26 mouse cellular contexts compared by ENCODE assay signal in genomic region chr5:151733991-151734390, GRCm38 (mm10).
DNase-seq lines count a peak whose midpoint lies in the region; ATAC-seq and TF ChIP-seq lines count a peak whose summit lies in the region.
"Had no signal": no experiment of that assay in that cellular context is flagged by ENCODE, and none has a peak within 500 bp of the region (broad histone marks: within the 10 kb centered on the region; RNA-seq: fewer than 3 reads in every experiment).

No protein-coding gene starts in this region.

- no peak overlapping the region for H3K4me2 ChIP-seq in hindbrain, embryonic 14.5 days (replicated peaks)
- no peak overlapping the region for H3K4me2 ChIP-seq in hindbrain, embryonic 13.5 days
- H3K4me2 ChIP-seq: forebrain, embryonic 13.5 days; limb, embryonic 13.5 days had no signal

- no peak for ATAC-seq in hindbrain, embryonic 14.5 days (ENCODE audit: low FRiP score)
- ATAC-seq in hindbrain, embryonic 13.5 days (ENCODE audit: low FRiP score): no peak
- 0 out of 2 replicates have a peak, but pooled peaks have one; percentile 22 for ATAC-seq in G1E (ENCODE audit: extremely low read depth, insufficient number of reproducible peaks, low FRiP score, poor library complexity, severe bottlenecking)
- 0 out of 2 replicates have a peak, but pooled peaks have one; percentile 35 for ATAC-seq in granulocyte monocyte progenitor cell, adult 5-6 weeks (replicated peaks; ENCODE audit: poor library complexity, severe bottlenecking)
- no peak for ATAC-seq in erythroid progenitor cell, adult 5-6 weeks (replicated peaks; ENCODE audit: low FRiP score, poor library complexity, severe bottlenecking)
- ATAC-seq: forebrain, embryonic 13.5 days; inflammation-experienced regulatory T-cells, adult 6 months; midbrain, embryonic 16.5 days had no signal

- H3K27me3 ChIP-seq in hindbrain, embryonic 14.5 days (ENCODE audit: control insufficient read depth, insufficient read depth, low read length): no peaks in the 10 kb centered on the region
- no peaks in the 10 kb centered on the region for H3K27me3 ChIP-seq in hindbrain, embryonic 13.5 days
- H3K27me3 ChIP-seq in G1E (ENCODE audit: insufficient read depth, low read length): no peaks in the 10 kb centered on the region
- H3K27me3 ChIP-seq: forebrain, embryonic 13.5 days; limb, embryonic 13.5 days had no signal

- no peaks in the 10 kb centered on the region for H3K4me1 ChIP-seq in hindbrain, embryonic 14.5 days (replicated peaks; ENCODE audit: control insufficient read depth, insufficient read depth, low read length)
- no peaks in the 10 kb centered on the region for H3K4me1 ChIP-seq in hindbrain, embryonic 13.5 days (replicated peaks)
- peaks cover 8% of the 10 kb centered on the region for H3K4me1 ChIP-seq in G1E (ENCODE audit: insufficient read depth, low read depth, low read length)
- H3K4me1 ChIP-seq: forebrain, embryonic 13.5 days; limb, embryonic 13.5 days had no signal

- no peak for TF ChIP-seq CTCF in G1E (IDR thresholded peaks at IDR 0.05; ENCODE audit: low read depth, low read length)

- no peak overlapping the region for H3K4me3 ChIP-seq in hindbrain, embryonic 14.5 days (replicated peaks; ENCODE audit: low read length)
- H3K4me3 ChIP-seq in hindbrain, embryonic 13.5 days: no peak overlapping the region
- H3K4me3 ChIP-seq in G1E (ENCODE audit: low read depth, low read length): no peak overlapping the region
- H3K4me3 ChIP-seq: forebrain, embryonic 13.5 days; heart, adult 2 months; limb, embryonic 13.5 days; megakaryocyte, embryonic 14.5 days had no signal

- H3K9ac ChIP-seq in hindbrain, embryonic 14.5 days: no peak overlapping the region
- no peak overlapping the region for H3K9ac ChIP-seq in hindbrain, embryonic 13.5 days
- H3K9ac ChIP-seq: forebrain, embryonic 13.5 days; limb, embryonic 13.5 days; liver, embryonic 14.5 days had no signal

- peak; percentile 25 for DNase-seq in hindbrain, embryonic 14.5 days (ENCODE audit: low spot score)
- DNase-seq in G1E (ENCODE audit: low spot score): no peak
- peak; percentile 12 for DNase-seq in retina, postnatal 1 day
- DNase-seq in layer of hippocampus, postnatal 25 days (ENCODE audit: extremely low spot score in 1 of 2, low spot score in 1 of 2): no peak
- DNase-seq in thymus, postnatal 14 days: no peak
- DNase-seq: adrenal gland, postnatal 36 days; cerebellum, adult 18-20 months; cerebellum, postnatal 25 days; gastrocnemius, postnatal 14 days; heart, adult 2 months; heart, postnatal 36 days; kidney, adult 2 months; kidney, postnatal 36 days; layer of hippocampus, adult 9-11 months; lung, postnatal 14 days; right cerebral cortex, postnatal 4 days; thymus, postnatal 25 days had no signal

- WGBS in hindbrain, embryonic 14.5 days: 72% methylated on average over 1 of the region's 1 CpGs
- 65% methylated on average over 1 of the region's 1 CpGs for WGBS in hindbrain, embryonic 13.5 days

- H3K36me3 ChIP-seq in hindbrain, embryonic 14.5 days (replicated peaks; ENCODE audit: control insufficient read depth, insufficient read depth): no peaks in the 10 kb centered on the region
- H3K36me3 ChIP-seq in hindbrain, embryonic 13.5 days: no peaks in the 10 kb centered on the region
- H3K36me3 ChIP-seq in G1E (replicated peaks): no peaks in the 10 kb centered on the region
- H3K36me3 ChIP-seq: limb, embryonic 13.5 days had no signal

- no peak overlapping the region for H3K27ac ChIP-seq in hindbrain, embryonic 14.5 days
- no peak overlapping the region for H3K27ac ChIP-seq in hindbrain, embryonic 13.5 days
- H3K27ac ChIP-seq: forebrain, embryonic 13.5 days; heart, adult 2 months; limb, embryonic 13.5 days; liver, embryonic 14.5 days had no signal

- no peaks in the 10 kb centered on the region for H3K9me3 ChIP-seq in hindbrain, embryonic 14.5 days (ENCODE audit: control insufficient read depth, low read length)
- no peaks in the 10 kb centered on the region for H3K9me3 ChIP-seq in hindbrain, embryonic 13.5 days
- H3K9me3 ChIP-seq in G1E (replicated peaks): no peaks in the 10 kb centered on the region
- H3K9me3 ChIP-seq: forebrain, embryonic 13.5 days; limb, embryonic 13.5 days had no signal

Comparison
In these comparisons a context has a peak if more than half of its experiments do, and no peak if none do; other contexts are left out.
1. ATAC-seq: peak in G1E (single experiment) and granulocyte monocyte progenitor cell, adult 5-6 weeks (single experiment); none in hindbrain, embryonic 14.5 days (single experiment), hindbrain, embryonic 13.5 days (single experiment) and erythroid progenitor cell, adult 5-6 weeks (single experiment).
2. DNase-seq: peak in hindbrain, embryonic 14.5 days (single experiment) and retina, postnatal 1 day (single experiment); none in G1E (single experiment), layer of hippocampus, postnatal 25 days (0 of 2) and thymus, postnatal 14 days (single experiment).